Comparison of ENCODE assay signal across 9 mouse cellular contexts in the genomic region with DNA sequence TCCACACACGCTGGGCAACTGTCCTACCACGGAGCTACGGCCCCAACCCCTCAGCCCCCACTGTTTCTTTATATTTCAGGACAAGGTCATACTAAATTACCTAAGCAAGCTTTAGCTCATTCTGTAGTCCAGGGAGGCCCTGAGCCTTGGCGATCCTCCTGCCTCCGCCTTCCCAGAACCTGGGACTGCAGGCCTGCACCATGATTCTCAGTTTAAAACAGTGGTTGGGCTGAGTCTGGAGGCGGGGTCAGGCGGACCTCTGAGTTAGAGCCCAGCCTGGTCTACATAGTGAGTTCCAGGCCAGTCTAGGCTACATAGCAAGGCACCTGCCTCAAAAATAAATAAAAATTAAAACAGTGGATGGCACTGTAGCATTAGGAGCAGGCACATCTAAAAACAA. TPM values are rescaled to one million over a fixed set of nuclear protein-coding genes. Genes with fewer than 3 reads are reported as not detected.
DNase-seq lines count a peak whose midpoint lies in the region; ATAC-seq and TF ChIP-seq lines count a peak whose summit lies in the region.
"Had no signal": no experiment of that assay in that cellular context is flagged by ENCODE, and none has a peak within 500 bp of the region (broad histone marks: within the 10 kb centered on the region; RNA-seq: fewer than 3 reads in every experiment).

No protein-coding gene starts in this region.

- H3K36me3 ChIP-seq in hindbrain, postnatal 0 days (ENCODE audit: insufficient read depth, low read length): peaks cover 45% of the 10 kb centered on the region
- peaks cover 67% of the 10 kb centered on the region for H3K36me3 ChIP-seq in hindbrain, embryonic 12.5 days
- H3K36me3 ChIP-seq in heart, embryonic 15.5 days: peaks cover 73% of the 10 kb centered on the region
- H3K36me3 ChIP-seq in liver, embryonic 13.5 days: peaks cover 49% of the 10 kb centered on the region

- H3K4me1 ChIP-seq in hindbrain, postnatal 0 days (ENCODE audit: insufficient read depth, low read length): no peaks in the 10 kb centered on the region
- H3K4me1 ChIP-seq in hindbrain, embryonic 12.5 days: no peaks in the 10 kb centered on the region
- peaks cover 19% of the 10 kb centered on the region for H3K4me1 ChIP-seq in heart, embryonic 15.5 days (replicated peaks)
- H3K4me1 ChIP-seq in liver, embryonic 13.5 days (replicated peaks): peaks cover 7% of the 10 kb centered on the region; the same call in 1 of the 2 replicates

- ATAC-seq in hindbrain, postnatal 0 days: peak; percentile 47; the same call in 1 of the 2 replicates
- ATAC-seq in hindbrain, embryonic 12.5 days (ENCODE audit: low FRiP score): no peak
- ATAC-seq in heart, embryonic 15.5 days (replicated peaks; ENCODE audit: insufficient number of reproducible peaks, insufficient read depth, low FRiP score, low read depth): peak; percentile 44
- ATAC-seq in liver, embryonic 13.5 days (ENCODE audit: low read depth): peak; percentile 39; the same call in 1 of the 2 replicates

- no peak overlapping the region for H3K4me3 ChIP-seq in hindbrain, postnatal 0 days (ENCODE audit: low read length)
- no peak overlapping the region for H3K4me3 ChIP-seq in hindbrain, embryonic 12.5 days
- no peak overlapping the region for H3K4me3 ChIP-seq in heart, embryonic 15.5 days
- H3K4me3 ChIP-seq in liver, embryonic 13.5 days (replicated peaks): no peak overlapping the region

- peak; percentile 12 for DNase-seq in hindbrain, postnatal 0 days (ENCODE audit: low spot score)
- DNase-seq in embryo, embryonic 11 days: peak; percentile 60
- DNase-seq in liver, embryonic 13.5 days: no peak
- no peak for DNase-seq in cerebellum, adult 9-11 months
- no peak for DNase-seq in right cerebral cortex, postnatal 14 days
- no peak for DNase-seq in adrenal gland, adult 18-20 months (ENCODE audit: low spot score in 2 of 2)
- DNase-seq: thymus, adult 18-20 months had no signal

- no peak overlapping the region for H3K4me2 ChIP-seq in hindbrain, postnatal 0 days (ENCODE audit: low read depth, low read length)
- H3K4me2 ChIP-seq in hindbrain, embryonic 12.5 days (replicated peaks): no peak overlapping the region
- no peak overlapping the region for H3K4me2 ChIP-seq in heart, embryonic 15.5 days
- no peak overlapping the region for H3K4me2 ChIP-seq in liver, embryonic 13.5 days

- no peak for TF ChIP-seq CTCF in hindbrain, postnatal 0 days (IDR thresholded peaks at IDR 0.05; ENCODE audit: low read depth)

- no peaks in the 10 kb centered on the region for H3K27me3 ChIP-seq in hindbrain, postnatal 0 days (ENCODE audit: insufficient read depth, low read length)
- H3K27me3 ChIP-seq in hindbrain, embryonic 12.5 days: no peaks in the 10 kb centered on the region
- no peaks in the 10 kb centered on the region for H3K27me3 ChIP-seq in heart, embryonic 15.5 days
- no peaks in the 10 kb centered on the region for H3K27me3 ChIP-seq in liver, embryonic 13.5 days

- H3K27ac ChIP-seq in hindbrain, postnatal 0 days: no peak overlapping the region
- H3K27ac ChIP-seq in hindbrain, embryonic 12.5 days: no peak overlapping the region
- H3K27ac ChIP-seq in heart, embryonic 15.5 days: peak overlapping the region; percentile 69
- no peak overlapping the region; the same call in 1 of the 2 replicates for H3K27ac ChIP-seq in liver, embryonic 13.5 days

- 48% methylated on average over 7 of the region's 7 CpGs for WGBS in hindbrain, postnatal 0 days
- WGBS in hindbrain, embryonic 12.5 days: 51% methylated on average over 7 of the region's 7 CpGs
- 46% methylated on average over 7 of the region's 7 CpGs for WGBS in heart, embryonic 15.5 days
- 51% methylated on average over 7 of the region's 7 CpGs for WGBS in liver, embryonic 13.5 days (ENCODE audit: insufficient replicate concordance)

- no peak overlapping the region for H3K9ac ChIP-seq in hindbrain, postnatal 0 days (replicated peaks; ENCODE audit: low read length)
- no peak overlapping the region for H3K9ac ChIP-seq in hindbrain, embryonic 12.5 days
- H3K9ac ChIP-seq in heart, embryonic 15.5 days: no peak overlapping the region
- no peak overlapping the region for H3K9ac ChIP-seq in liver, embryonic 13.5 days

- H3K9me3 ChIP-seq in hindbrain, postnatal 0 days (ENCODE audit: low read length): no peaks in the 10 kb centered on the region
- no peaks in the 10 kb centered on the region for H3K9me3 ChIP-seq in hindbrain, embryonic 12.5 days (replicated peaks)
- H3K9me3 ChIP-seq in heart, embryonic 15.5 days (replicated peaks): no peaks in the 10 kb centered on the region
- no peaks in the 10 kb centered on the region for H3K9me3 ChIP-seq in liver, embryonic 13.5 days (replicated peaks)

RNA-seq across cellular contexts. Expression of a gene that starts 19.5 kb away (rescaled TPM):
- total RNA-seq in hindbrain, postnatal 0 days (2014; rRNA removed): 28.5 and 30.5 TPM in 2 replicates
- polyA plus RNA-seq in hindbrain, postnatal 0 days (2015; fragmentation: Nextera tagmentation; extraction: Ambion mirVana): 78.0 and 78.1 TPM in 2 replicates
- polyA plus RNA-seq in hindbrain, embryonic 12.5 days (2016; fragmentation: Nextera tagmentation; extraction: Ambion mirVana): 67.5 and 68.6 TPM in 2 replicates
- 751 and 850 TPM in 2 replicates for polyA plus RNA-seq in heart, embryonic 15.5 days (2015; fragmentation: Nextera tagmentation; extraction: Ambion mirVana)
- 20.9 and 26.3 TPM in 2 replicates for polyA plus RNA-seq in liver, embryonic 13.5 days (2015; fragmentation: Nextera tagmentation; extraction: Ambion mirVana)
- total RNA-seq in adrenal gland, adult 18-20 months (2021): 100 to 1,000 TPM; 218 to 375 TPM

RNA-seq across cellular contexts. Expression of a gene that starts 40.9 kb away (rescaled TPM):
- 15.3 and 16.7 TPM in 2 replicates for total RNA-seq in hindbrain, postnatal 0 days (2014; rRNA removed)
- polyA plus RNA-seq in hindbrain, postnatal 0 days (2015; fragmentation: Nextera tagmentation; extraction: Ambion mirVana): 17.1 and 19.8 TPM in 2 replicates
- 19.0 and 20.8 TPM in 2 replicates for polyA plus RNA-seq in hindbrain, embryonic 12.5 days (2016; fragmentation: Nextera tagmentation; extraction: Ambion mirVana)
- polyA plus RNA-seq in heart, embryonic 15.5 days (2015; fragmentation: Nextera tagmentation; extraction: Ambion mirVana): 20.3 and 24.3 TPM in 2 replicates
- 5.1 and 5.8 TPM in 2 replicates for polyA plus RNA-seq in liver, embryonic 13.5 days (2015; fragmentation: Nextera tagmentation; extraction: Ambion mirVana)
- total RNA-seq in adrenal gland, adult 18-20 months (2021): 10 to 100 TPM; 63.7 to 85.8 TPM

RNA-seq across cellular contexts. Expression of a gene that starts 55.6 kb away (rescaled TPM):
- 521 and 547 TPM in 2 replicates for total RNA-seq in hindbrain, postnatal 0 days (2014; rRNA removed)
- 1,077 and 1,085 TPM in 2 replicates for polyA plus RNA-seq in hindbrain, postnatal 0 days (2015; fragmentation: Nextera tagmentation; extraction: Ambion mirVana)
- polyA plus RNA-seq in hindbrain, embryonic 12.5 days (2016; fragmentation: Nextera tagmentation; extraction: Ambion mirVana): 642 and 656 TPM in 2 replicates
- 497 and 753 TPM in 2 replicates for polyA plus RNA-seq in heart, embryonic 15.5 days (2015; fragmentation: Nextera tagmentation; extraction: Ambion mirVana)
- 519 and 540 TPM in 2 replicates for polyA plus RNA-seq in liver, embryonic 13.5 days (2015; fragmentation: Nextera tagmentation; extraction: Ambion mirVana)
- 100 to 1,000 TPM; 347 to 382 TPM for total RNA-seq in adrenal gland, adult 18-20 months (2021)

Comparison
In these comparisons a context has a peak if more than half of its experiments do, and no peak if none do; other contexts are left out.
1. DNase-seq: peak in hindbrain, postnatal 0 days (single experiment) and embryo, embryonic 11 days (single experiment); none in liver, embryonic 13.5 days (single experiment), cerebellum, adult 9-11 months (single experiment), right cerebral cortex, postnatal 14 days (single experiment) and adrenal gland, adult 18-20 months (0 of 2).